Mouse (Mus musculus) lung, embryonic 14.5 days (tissue): ENCODE data around the gene Gm20422. TPM values are rescaled to one million over a fixed set of nuclear protein-coding genes. Genes with fewer than 3 reads are reported as not detected.
A peak's percentile ranks its signal among the peaks of the same experiment; 100 is the strongest.

Experiments
- ATAC-seq: fragments of 200-750 bp; cut with Nextera tagmentation; 2 replicates; pipeline ENCODE4 v1.8.0; 2017; ENCODE audit warnings: mild to moderate bottlenecking, moderate TSS enrichment, moderate library complexity; ENCODE audit not compliant: insufficient read depth
- DNase-seq: peaks from one replicate; pipeline ENCODE4 v3.0.0-alpha.2; 2015
- H3K27ac ChIP-seq: fragments of 300-500 bp; sonication (generic); 2 replicates; pipeline ENCODE4 v1.5.1; 2014; ENCODE audit warnings: low read depth, mild to moderate bottlenecking, moderate library complexity
- H3K27me3 ChIP-seq: fragments of 300-500 bp; sonication (generic); 2 replicates; pipeline ENCODE4 v1.6.1; 2014; ENCODE audit warnings: low read length, control low read depth; ENCODE audit not compliant: insufficient read depth
- H3K36me3 ChIP-seq: fragments of 300-500 bp; sonication (generic); 2 replicates; pipeline ENCODE4 v1.6.1; 2014; ENCODE audit warnings: control low read depth; ENCODE audit not compliant: insufficient read depth
- H3K4me1 ChIP-seq: fragments of 300-500 bp; sonication (generic); 2 replicates; pipeline ENCODE4 v1.6.1; 2014; ENCODE audit warnings: antibody characterized with exemption, control low read depth; ENCODE audit not compliant: insufficient read depth
- H3K4me2 ChIP-seq: fragments of 300-500 bp; sonication (generic); 2 replicates; pipeline ENCODE4 v1.6.1; 2014; ENCODE audit warnings: mild to moderate bottlenecking
- H3K4me3 ChIP-seq: fragments of 300-500 bp; sonication (generic); 2 replicates; pipeline ENCODE4 v1.5.1; 2014; ENCODE audit warnings: low read depth, low read length
- H3K9ac ChIP-seq: fragments of 300-500 bp; sonication (generic); 2 replicates; pipeline ENCODE4 v1.6.1; 2014
- H3K9me3 ChIP-seq: fragments of 300-500 bp; sonication (generic); 2 replicates; pipeline ENCODE4 v1.6.1; 2016; ENCODE audit warnings: low read depth, low read length, control low read depth
- CTCF ChIP-seq: IDR thresholded peaks from 2 replicates; pipeline ENCODE4 v1.5.1; 2016; ENCODE audit warnings: antibody characterized with exemption, low read depth
- WGBS: fragments of 180-500 bp; shearing (Covaris S2); extraction: QIAGEN DNeasy Blood & Tissue Kit; methylation state at CpG from one replicate; pipeline ENCODE4 v1.1.7; 2014; 5-methylcytosine and 5-hydroxymethylcytosine counted together
- polyA plus RNA-seq: library from polyadenylated mRNA; unstranded; fragments of >200 nt; fragmentation: Nextera tagmentation; extraction: Ambion mirVana; gene quantifications from 2 replicates; pipeline ENCODE4 v1.2.1, GENCODE M21; 2014

Gm20422 gene
- polyA plus RNA-seq, 1 experiment from 2014 or later: 0.30 TPM

GRCm38 (mm10) chr8:69749544-69750454 is 24.9 kb downstream of the Gm20422 start, which contains the start of gene Zfp963:
Gene Zfp963 (minus strand): TSS chr8:69749970.
- ATAC-seq (peak; percentile 100), DNase-seq (peak; percentile 98)
- peak within 1 kb of the TSS; percentile 67 for H3K4me3 ChIP-seq
- 0 out of 2 replicates have a peak, but pooled peaks cover 5% of the 10 kb centered on the region for H3K36me3 ChIP-seq
- TF ChIP-seq CTCF: no peak
- no peaks in the 10 kb centered on the region for H3K27me3 ChIP-seq
- H3K9ac ChIP-seq: peak within 1 kb of the TSS; percentile 91
- 0 out of 2 replicates have a peak, but pooled peaks cover 4% of the 10 kb centered on the region for H3K4me1 ChIP-seq
- H3K27ac ChIP-seq: peak within 1 kb of the TSS; percentile 99
- no peaks in the 10 kb centered on the region for H3K9me3 ChIP-seq
- WGBS: 2% methylated on average over 48 of the region's 48 CpGs
- H3K4me2 ChIP-seq: peak within 1 kb of the TSS; percentile 61

- Histone ChIP-seq H3K36me3 (peaks cover 16% of the 10 kb centered on the region), H3K27ac (no peak overlapping the region), H3K4me1 (no peaks in the 10 kb centered on the region), H3K9ac (no peak overlapping the region), H3K9me3 (no peaks in the 10 kb centered on the region), H3K4me2 (no peak overlapping the region), H3K27me3 (no peaks in the 10 kb centered on the region), H3K4me3 (no peak overlapping the region)
- TF ChIP-seq CTCF: no peak
- WGBS: 69% methylated on average over 2 of the region's 2 CpGs
- DNase-seq (peak; percentile 52), ATAC-seq (no peak)
Measured at GRCm38 (mm10) chr8:69741231-69741630, 33.5 kb downstream of the Gm20422 start.

DNA sequence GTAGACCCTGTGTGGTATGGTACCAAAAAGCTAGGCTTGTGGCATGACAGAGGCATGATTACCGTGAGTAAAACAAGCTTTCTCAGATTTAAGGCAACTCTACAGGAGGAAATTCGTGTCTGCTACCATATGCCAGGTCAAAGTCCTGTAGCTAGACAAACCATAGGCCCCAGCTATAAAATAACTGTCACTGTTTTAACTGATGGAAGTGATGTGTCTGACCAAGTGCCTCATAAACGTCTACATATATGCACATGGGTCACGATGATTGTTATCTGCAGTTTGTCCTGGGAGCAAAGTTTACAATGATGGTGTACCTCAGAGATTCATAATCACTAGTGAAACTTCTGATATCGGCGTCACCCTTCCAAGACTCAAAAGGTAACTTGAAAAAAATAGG is 33.9 kb downstream of the Gm20422 start:
- H3K27me3 ChIP-seq: no peaks in the 10 kb centered on the region
- 80% methylated on average over 6 of the region's 6 CpGs for WGBS
- H3K9ac ChIP-seq: no peak overlapping the region
- no peak overlapping the region for H3K27ac ChIP-seq
- H3K4me3 ChIP-seq: no peak overlapping the region
- no peak for DNase-seq
- TF ChIP-seq CTCF: no peak
- no peak overlapping the region for H3K4me2 ChIP-seq
- H3K4me1 ChIP-seq: no peaks in the 10 kb centered on the region
- no peak for ATAC-seq
- H3K9me3 ChIP-seq: no peaks in the 10 kb centered on the region
- H3K36me3 ChIP-seq: peaks cover 16% of the 10 kb centered on the region

GRCm38 (mm10) chr8:69735495-69735894 is 39.2 kb downstream of the Gm20422 start:
- TF ChIP-seq CTCF: no peak
- DNase-seq: no peak
- H3K4me1 ChIP-seq: no peaks in the 10 kb centered on the region
- no peaks in the 10 kb centered on the region for H3K27me3 ChIP-seq
- H3K4me3 ChIP-seq: no peak overlapping the region
- H3K9me3 ChIP-seq: no peaks in the 10 kb centered on the region
- no peaks in the 10 kb centered on the region for H3K36me3 ChIP-seq
- H3K9ac ChIP-seq: no peak overlapping the region
- H3K27ac ChIP-seq: no peak overlapping the region
- 86% methylated on average over 1 of the region's 1 CpGs for WGBS
- no peak overlapping the region for H3K4me2 ChIP-seq
- ATAC-seq: no peak

GRCm38 (mm10) chr8:69717232-69717580 is 57.5 kb downstream of the Gm20422 start:
- peak overlapping the region; percentile 94; the same call in 1 of the 2 replicates for H3K4me3 ChIP-seq
- no peak overlapping the region for H3K9ac ChIP-seq
- DNase-seq (no peak), ATAC-seq (peak; percentile 36)
- peaks cover 5% of the 10 kb centered on the region; the same call in 1 of the 2 replicates for H3K4me1 ChIP-seq
- no peaks in the 10 kb centered on the region for H3K27me3 ChIP-seq
- H3K36me3 ChIP-seq: 0 out of 2 replicates have a peak, but pooled peaks cover 9% of the 10 kb centered on the region
- peak overlapping the region; percentile 49 for H3K4me2 ChIP-seq
- H3K27ac ChIP-seq: no peak overlapping the region; the same call in 1 of the 2 replicates
- no peak for TF ChIP-seq CTCF
- WGBS: 37% methylated on average over 5 of the region's 5 CpGs
- no peaks in the 10 kb centered on the region for H3K9me3 ChIP-seq

GRCm38 (mm10) chr8:69716403-69717231 is 58.1 kb downstream of the Gm20422 start:
- ATAC-seq (peak; percentile 99), DNase-seq (peak; percentile 98)
- Histone ChIP-seq H3K27me3 (no peaks in the 10 kb centered on the region), H3K4me3 (peak overlapping the region; percentile 94), H3K27ac (peak overlapping the region; percentile 100), H3K4me1 (peaks cover 5% of the 10 kb centered on the region; the same call in 1 of the 2 replicates), H3K4me2 (peak overlapping the region; percentile 60), H3K9ac (peak overlapping the region; percentile 97), H3K36me3 (peaks cover 11% of the 10 kb centered on the region; the same call in 1 of the 2 replicates), H3K9me3 (no peaks in the 10 kb centered on the region)
- WGBS: under 1% methylated on average over 52 of the region's 52 CpGs
- TF ChIP-seq CTCF: 0 out of 2 replicates have a peak, but pooled peaks have one; percentile 11
